ENCODE assay signal across 18 mouse cellular contexts in genomic region chr16:8778697-8779096, GRCm38 (mm10). TPM values are rescaled to one million over a fixed set of nuclear protein-coding genes. Genes with fewer than 3 reads are reported as not detected.
A peak's percentile ranks its signal among the peaks of the same experiment; 100 is the strongest.
DNase-seq lines count a peak whose midpoint lies in the region; ATAC-seq lines count a peak whose summit lies in the region.
"Had no signal": no experiment of that assay in that cellular context is flagged by ENCODE, and none has a peak within 500 bp of the region (broad histone marks: within the 10 kb centered on the region; RNA-seq: fewer than 3 reads in every experiment).

No protein-coding gene starts in this region.

- DNase-seq in lung, postnatal 36 days: peak; percentile 2
- no peak for DNase-seq in lung, postnatal 25 days (ENCODE audit: low spot score)
- DNase-seq in MEL-GATA-1-ER (ENCODE audit: extremely low read depth, low read depth): peak; percentile 58
- no peak for DNase-seq in B cell, adult 2 months
- DNase-seq: adrenal gland, postnatal 10 days; cerebellum, adult 2 months; cerebellum, postnatal 14 days; heart, postnatal 10 days; kidney, adult 18-20 months; kidney, postnatal 36 days; liver, postnatal 0 days; thymus, postnatal 4 days had no signal

- ATAC-seq in common myeloid progenitor, adult 5-6 weeks (replicated peaks; ENCODE audit: low read depth, poor library complexity, severe bottlenecking): peak; percentile 77
- no peak for ATAC-seq in cerebellum, adult (ENCODE audit: insufficient number of reproducible peaks, low FRiP score, low TSS enrichment)
- ATAC-seq in monocyte, adult 5-6 weeks (replicated peaks; ENCODE audit: insufficient number of reproducible peaks, low FRiP score, low TSS enrichment, poor library complexity, severe bottlenecking): no peak
- ATAC-seq: forebrain, embryonic 16.5 days; hindbrain, embryonic 16.5 days; liver, postnatal 0 days; midbrain, embryonic 16.5 days had no signal

RNA-seq across cellular contexts. Expression of gene Usp7, which starts 13.4 kb away (rescaled TPM):
- 195 and 238 TPM in 2 replicates for total RNA-seq in common myeloid progenitor, adult 5-6 weeks (2017)
- total RNA-seq in monocyte, adult 5-6 weeks (2017): 178 to 270 TPM (median 178 TPM) in 3 replicates

RNA-seq across cellular contexts. Expression of gene 1810013L24Rik, which starts 51.2 kb away (rescaled TPM):
- total RNA-seq in common myeloid progenitor, adult 5-6 weeks (2017): 63.6 and 71.1 TPM in 2 replicates
- 111 to 149 TPM (median 140 TPM) in 3 replicates for total RNA-seq in monocyte, adult 5-6 weeks (2017)

Comparison
In these comparisons a context has a peak if more than half of its experiments do, and no peak if none do; other contexts are left out.
1. DNase-seq: peak in lung, postnatal 36 days (single experiment) and MEL-GATA-1-ER (single experiment); none in lung, postnatal 25 days (single experiment) and B cell, adult 2 months (0 of 2).